Mouse (Mus musculus) cerebellum, adult 2 months (tissue): ENCODE measurements around the gene Hnrnpul1. TPM values are rescaled to one million over a fixed set of nuclear protein-coding genes. Genes with fewer than 3 reads are reported as not detected.
A peak's percentile ranks its signal among the peaks of the same experiment; 100 is the strongest.
"Not testable (repeated sequence)": the region's sequence is repeated elsewhere in the genome, so short reads cannot be mapped to it uniquely, and the experiment has no call there.

Source experiments
- DNase-seq, 2 experiments: peaks; one replicate each; pipeline ENCODE4 v3.0.0; 2021
- H3K27ac ChIP-seq: fragments of 200-500 bp; 2 replicates; pipeline ENCODE4 v1.5.1; 2012; ENCODE audit warnings: low read length, control low read depth, inconsistent platforms; ENCODE audit not compliant: insufficient read depth
- H3K27me3 ChIP-seq: fragments of 200-500 bp; 2 replicates; pipeline ENCODE4 v1.6.1; 2012; ENCODE audit warnings: inconsistent platforms, mild to moderate bottlenecking, low read length, moderate library complexity; ENCODE audit not compliant: control insufficient read depth, insufficient read depth
- H3K4me1 ChIP-seq: fragments of 200-500 bp; 2 replicates; pipeline ENCODE4 v1.6.1; 2011; ENCODE audit warnings: low read length; ENCODE audit not compliant: control insufficient read depth, insufficient read depth
- H3K4me3 ChIP-seq: fragments of 200-500 bp; replicated peaks from 2 replicates; pipeline ENCODE3; 2011; ENCODE audit warnings: mild to moderate bottlenecking, low read depth, low read length, control low read depth; ENCODE audit not compliant: insufficient read depth
- CTCF ChIP-seq: fragments of 200-500 bp; IDR thresholded peaks from 2 replicates; pipeline ENCODE4 v1.5.1; 2011; ENCODE audit warnings: low read depth, mild to moderate bottlenecking, control low read depth, low read length, moderate library complexity, borderline replicate concordance; ENCODE audit not compliant: insufficient read depth
- POLR2A ChIP-seq: fragments of 200-500 bp; IDR thresholded peaks from 2 replicates; pipeline ENCODE4 v1.6.1; 2011; ENCODE audit warnings: low read length, control low read depth, borderline replicate concordance; ENCODE audit not compliant: insufficient read depth
- WGBS: fragments of 180-500 bp; shearing (Covaris S2); methylation state at CpG from one replicate; pipeline ENCODE4 v1.1.7; 2018; 5-methylcytosine and 5-hydroxymethylcytosine counted together
- polyA plus RNA-seq: library from polyadenylated mRNA; depleted of rRNA; stranded (reverse); fragments of >200 nt; gene quantifications from 2 replicates; pipeline ENCODE4 v1.2.3, GENCODE M21; 2012

The Hnrnpul1 gene
- polyA plus RNA-seq, 1 experiment: 49.0 TPM

DNA sequence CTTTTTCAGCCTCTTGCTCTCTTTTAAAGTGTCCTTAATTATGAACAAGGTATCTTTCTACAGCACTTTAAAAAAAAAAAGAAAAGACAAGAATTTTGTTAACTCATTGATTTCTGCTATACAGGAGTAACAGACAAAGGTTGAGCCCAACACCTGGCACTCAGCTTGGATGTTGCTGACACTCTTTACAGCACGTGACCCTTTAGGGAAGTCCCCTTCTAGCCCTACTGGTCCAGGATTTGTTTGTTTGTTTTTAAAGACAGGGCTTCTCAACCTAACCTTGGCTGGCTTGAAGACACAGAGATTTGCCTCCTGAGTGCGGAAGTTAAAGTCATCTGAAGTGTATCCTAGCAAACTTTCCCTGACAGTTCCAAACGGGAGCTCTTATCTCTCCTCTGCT, 7.7 kb downstream of the Hnrnpul1 start:
- TF ChIP-seq POLR2A (no peak), CTCF (no peak)
- Histone ChIP-seq H3K4me1 (no peaks in the 10 kb centered on the region; the same call in 1 of the 2 replicates), H3K27me3 (no peaks in the 10 kb centered on the region), H3K4me3 (no peak overlapping the region), H3K27ac (no peak overlapping the region)
- 83% methylated on average over 3 of the region's 3 CpGs for WGBS
- DNase-seq: no peak

- Histone ChIP-seq H3K27ac (no peak overlapping the region), H3K27me3 (no peaks in the 10 kb centered on the region), H3K4me3 (no peak overlapping the region), H3K4me1 (no peaks in the 10 kb centered on the region)
- TF ChIP-seq POLR2A (no peak), CTCF (no peak)
- no peak for DNase-seq
- WGBS: 90% methylated on average over 3 of the region's 3 CpGs
Measured at GRCm38 (mm10) chr7:25738277-25738676, 16.3 kb downstream of the Hnrnpul1 start.

- H3K4me3 ChIP-seq: no peak overlapping the region
- no peaks in the 10 kb centered on the region for H3K27me3 ChIP-seq
- DNase-seq: no peak
- WGBS: 96% methylated on average over 2 of the region's 2 CpGs
- H3K27ac ChIP-seq: no peak overlapping the region
- TF ChIP-seq POLR2A: no peak
- peak; percentile 12; the same call in 1 of the 2 replicates for TF ChIP-seq CTCF
- H3K4me1 ChIP-seq: no peaks in the 10 kb centered on the region
Measured at GRCm38 (mm10) chr7:25736920-25737319, 17.6 kb downstream of the Hnrnpul1 start.

DNA sequence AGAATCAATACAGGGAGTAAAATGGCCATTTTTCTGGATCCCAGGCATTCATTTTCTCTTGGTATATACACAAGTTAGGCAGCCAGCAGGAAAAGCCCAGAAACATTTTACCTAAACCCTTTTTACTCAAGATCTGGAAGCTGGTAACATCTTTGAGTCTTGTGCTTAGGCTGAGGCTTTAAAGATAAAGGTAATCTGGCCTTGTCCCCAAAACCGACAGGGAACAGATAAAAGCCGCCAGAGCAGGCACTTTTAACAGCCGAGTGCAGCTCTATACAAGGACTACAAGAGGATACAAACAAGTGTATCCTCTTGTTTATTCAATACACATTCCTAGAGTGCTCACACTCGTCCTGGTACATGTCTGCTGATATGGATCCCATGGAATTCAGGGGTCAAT, 19.6 kb downstream of the Hnrnpul1 start:
- H3K4me1 ChIP-seq: no peaks in the 10 kb centered on the region
- H3K27ac ChIP-seq: no peak overlapping the region
- no peak for DNase-seq
- no peak overlapping the region for H3K4me3 ChIP-seq
- no peak for TF ChIP-seq POLR2A
- TF ChIP-seq CTCF: no peak
- 79% methylated on average over 4 of the region's 4 CpGs for WGBS
- H3K27me3 ChIP-seq: no peaks in the 10 kb centered on the region

- no peak for TF ChIP-seq POLR2A
- Histone ChIP-seq H3K4me1 (no peaks in the 10 kb centered on the region), H3K27me3 (no peaks in the 10 kb centered on the region), H3K4me3 (no peak overlapping the region), H3K27ac (no peak overlapping the region)
- 86% methylated on average over 8 of the region's 8 CpGs for WGBS
- no peak for DNase-seq
Measured at GRCm38 (mm10) chr7:25731294-25732055, 23.1 kb downstream of the Hnrnpul1 start.

- Histone ChIP-seq H3K4me3 (no peak overlapping the region), H3K27ac (no peak overlapping the region), H3K4me1 (no peaks in the 10 kb centered on the region), H3K27me3 (no peaks in the 10 kb centered on the region)
- no peak for DNase-seq
- WGBS: 75% methylated on average over 2 of the region's 2 CpGs
- TF ChIP-seq CTCF: no peak
- TF ChIP-seq POLR2A: no peak
Measured at GRCm38 (mm10) chr7:25729862-25730261, 24.7 kb downstream of the Hnrnpul1 start.

DNA sequence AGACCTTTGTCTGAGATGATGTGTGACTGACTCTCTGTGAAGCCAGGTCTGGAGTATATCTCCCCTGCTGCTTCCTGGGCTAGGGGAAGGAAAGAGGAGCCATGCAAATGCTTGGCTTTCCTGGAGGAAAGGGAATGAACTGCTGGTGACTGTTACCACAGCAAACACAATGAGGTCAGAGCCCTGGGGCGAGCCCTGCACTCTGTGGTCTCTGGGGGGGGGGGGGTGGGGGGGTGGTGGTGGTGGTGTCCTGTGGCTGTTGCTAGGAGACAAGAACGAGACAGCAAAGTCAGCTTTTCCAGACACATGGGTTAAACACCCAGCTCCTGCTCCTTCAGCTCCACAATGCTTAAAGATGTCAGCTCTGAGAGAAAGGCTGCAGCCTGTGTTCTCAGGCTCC, 25.2 kb downstream of the Hnrnpul1 start:
- WGBS: 32% methylated on average over 2 of the region's 2 CpGs
- TF ChIP-seq CTCF (no peak), POLR2A (no peak)
- H3K4me1 ChIP-seq: no peaks in the 10 kb centered on the region
- no peak overlapping the region for H3K4me3 ChIP-seq
- no peak overlapping the region for H3K27ac ChIP-seq
- no peak for DNase-seq
- H3K27me3 ChIP-seq: no peaks in the 10 kb centered on the region

DNA sequence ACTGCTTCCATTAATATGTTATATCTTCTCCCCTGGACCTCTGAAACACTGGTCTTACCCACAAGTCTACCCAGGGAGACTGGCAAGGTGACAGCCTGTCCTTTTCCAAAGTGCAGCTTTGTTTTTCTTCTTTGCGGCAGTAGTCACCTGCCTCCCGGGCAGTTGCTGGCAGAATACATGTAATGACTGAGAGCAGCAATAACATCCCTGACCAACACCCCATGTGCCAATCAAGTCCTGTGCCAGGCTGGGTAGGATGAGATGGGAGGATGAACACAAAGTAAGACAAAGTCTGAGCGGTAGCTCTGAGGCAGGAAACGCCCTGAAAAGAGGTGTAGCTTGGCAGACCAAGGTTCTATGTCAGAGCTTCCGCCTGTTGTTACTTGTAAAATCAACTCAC, 26.8 kb downstream of the Hnrnpul1 start:
- 71% methylated on average over 5 of the region's 5 CpGs for WGBS
- H3K27ac ChIP-seq: no peak overlapping the region
- no peak for DNase-seq
- no peak overlapping the region for H3K4me3 ChIP-seq
- H3K4me1 ChIP-seq: no peaks in the 10 kb centered on the region
- no peaks in the 10 kb centered on the region for H3K27me3 ChIP-seq
- TF ChIP-seq POLR2A (no peak), CTCF (no peak)

- TF ChIP-seq CTCF (no peak), POLR2A (no peak)
- H3K27me3 ChIP-seq: no peaks in the 10 kb centered on the region
- no peak overlapping the region for H3K4me3 ChIP-seq
- WGBS: 77% methylated on average over 19 of the region's 19 CpGs
- H3K4me1 ChIP-seq: no peaks in the 10 kb centered on the region
- DNase-seq: no peak
- no peak overlapping the region for H3K27ac ChIP-seq
Measured at GRCm38 (mm10) chr7:25725886-25726285, 28.7 kb downstream of the Hnrnpul1 start.

- not testable (repeated sequence) for DNase-seq, H3K4me3 ChIP-seq, H3K27ac ChIP-seq, H3K27me3 ChIP-seq, H3K4me1 ChIP-seq
Measured at GRCm38 (mm10) chr7:25721776-25722175, 32.8 kb downstream of the Hnrnpul1 start.
